8 mouse cellular contexts compared by ENCODE assay signal in genomic region chr7:6172006-6172649, GRCm38 (mm10). TPM values are rescaled to one million over a fixed set of nuclear protein-coding genes. Genes with fewer than 3 reads are reported as not detected.
A peak's percentile ranks its signal among the peaks of the same experiment; 100 is the strongest.
DNase-seq lines count a peak whose midpoint lies in the region; ATAC-seq and TF ChIP-seq lines count a peak whose summit lies in the region.

Gene Zfp444 (plus strand): TSS chr7:6172226.

- H3K27ac ChIP-seq in hindbrain, embryonic 10.5 days, result peak within 1 kb of the TSS; percentile 92
- H3K27ac ChIP-seq in lung, postnatal 0 days (ENCODE audit: low read length), result peak within 1 kb of the TSS; percentile 81

- TF ChIP-seq EP300 in lung, postnatal 0 days (IDR thresholded peaks at IDR 0.05), result peak; percentile 60

- H3K4me1 ChIP-seq in hindbrain, embryonic 10.5 days (replicated peaks), result peaks cover 10% of the 10 kb centered on the region
- H3K4me1 ChIP-seq in lung, postnatal 0 days (ENCODE audit: insufficient read depth, low read depth, low read length), result no peaks in the 10 kb centered on the region; the same call in 1 of the 2 replicates

- no peaks in the 10 kb centered on the region for H3K9me3 ChIP-seq in hindbrain, embryonic 10.5 days
- H3K9me3 ChIP-seq in lung, postnatal 0 days (ENCODE audit: low read length), result no peaks in the 10 kb centered on the region

- H3K36me3 ChIP-seq in hindbrain, embryonic 10.5 days, result peaks cover 17% of the 10 kb centered on the region
- H3K36me3 ChIP-seq in lung, postnatal 0 days (ENCODE audit: insufficient read depth, low read length), result no peaks in the 10 kb centered on the region

- H3K27me3 ChIP-seq in hindbrain, embryonic 10.5 days (ENCODE audit: insufficient read depth, poor library complexity, severe bottlenecking), result no peaks in the 10 kb centered on the region
- H3K27me3 ChIP-seq in lung, postnatal 0 days (replicated peaks; ENCODE audit: insufficient read depth, low read length), result no peaks in the 10 kb centered on the region

- TF ChIP-seq CTCF in lung, postnatal 0 days (IDR thresholded peaks at IDR 0.05), result no peak

- DNase-seq in MN1 (ENCODE audit: low spot score), result peak; percentile 98
- DNase-seq in cerebellum, adult 9-10 months, result peak; percentile 99
- peak; percentile 95 for DNase-seq in hindbrain, embryonic 10.5 days (ENCODE audit: low spot score)
- DNase-seq in layer of hippocampus, adult 9-11 months, result peak; percentile 99
- DNase-seq in lung, postnatal 0 days (ENCODE audit: low spot score), result peak; percentile 99
- peak; percentile 97 for DNase-seq in ovary, postnatal 14 days (ENCODE audit: low spot score)
- DNase-seq in thymus, postnatal 14 days, result peak; percentile 98

- ATAC-seq in frontal cortex, adult (ENCODE audit: low TSS enrichment), result peak; percentile 93
- ATAC-seq in lung, postnatal 0 days, result peak; percentile 94

- H3K4me2 ChIP-seq in lung, postnatal 0 days (replicated peaks; ENCODE audit: low read depth, low read length), result peak within 1 kb of the TSS; percentile 84

- 1% methylated on average over 37 of the region's 37 CpGs for WGBS in hindbrain, embryonic 10.5 days
- 1% methylated on average over 37 of the region's 37 CpGs for WGBS in lung, postnatal 0 days

- H3K4me3 ChIP-seq in hindbrain, embryonic 10.5 days, result peak within 1 kb of the TSS; percentile 78
- H3K4me3 ChIP-seq in lung, postnatal 0 days (ENCODE audit: low read depth, low read length), result peak within 1 kb of the TSS; percentile 60

- H3K9ac ChIP-seq in lung, postnatal 0 days (replicated peaks; ENCODE audit: low read depth), result peak within 1 kb of the TSS; percentile 37

RNA-seq across cellular contexts. Expression of gene Zfp444, which starts in this region (rescaled TPM):
- 84.4 and 91.4 TPM in 2 replicates for polyA plus RNA-seq in hindbrain, embryonic 10.5 days (2016; fragmentation: Nextera tagmentation; extraction: Ambion mirVana)
- polyA plus RNA-seq in lung, postnatal 0 days (2015; fragmentation: Nextera tagmentation; extraction: Ambion mirVana), result 41.1 and 42.9 TPM in 2 replicates

Comparison
In these comparisons a context has a peak if more than half of its experiments do, and no peak if none do; other contexts are left out.
1. Peak in every context shown above with its lines: DNase-seq, ATAC-seq, H3K4me3 ChIP-seq and H3K27ac ChIP-seq.